Mouse (Mus musculus): ENCODE data around the gene Wbp1l. TPM values are rescaled to one million over a fixed set of nuclear protein-coding genes. Genes with fewer than 3 reads are reported as not detected.

Wbp1l gene
- 30.1 and 34.4 TPM in 2 replicates for polyA plus RNA-seq (2014; fragmentation: Nextera tagmentation; extraction: Ambion mirVana)

DNA sequence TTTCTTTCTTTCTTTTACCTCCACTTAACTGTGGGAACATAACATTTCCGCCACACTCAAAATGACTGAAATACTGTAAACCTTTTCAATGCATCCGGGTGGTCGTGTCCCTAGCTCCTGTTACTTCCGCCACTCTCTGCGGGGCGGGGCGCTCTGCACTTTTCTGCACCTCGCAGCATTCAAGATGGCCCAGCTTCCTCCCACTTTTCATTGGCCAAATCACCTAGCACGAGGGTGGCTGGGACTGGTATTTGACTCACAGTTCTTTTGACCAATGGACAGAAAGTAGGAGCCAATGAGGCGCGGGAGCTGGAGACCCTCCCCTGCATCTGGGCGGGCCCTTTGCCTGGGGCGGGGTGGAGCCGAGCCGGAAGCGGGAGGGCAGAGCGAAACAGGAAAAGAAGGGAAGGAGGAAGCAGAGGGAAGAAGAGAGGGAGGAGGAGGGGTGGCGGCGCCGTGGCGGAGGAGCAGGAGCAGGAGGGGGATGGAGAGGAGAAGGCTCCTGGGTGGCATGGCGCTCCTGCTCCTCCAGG is at the start of gene Wbp1l:
Gene Wbp1l, plus strand, starts transcription at position 365 of the 533 bp plus-strand sequence.
- Histone ChIP-seq H3K9ac (replicated peaks; ENCODE audit: low read length) (peak within 1 kb of the TSS; percentile 85), H3K4me1 (ENCODE audit: control insufficient read depth, insufficient read depth, low read length) (no peaks in the 10 kb centered on the region), H3K4me3 (ENCODE audit: low read depth, low read length) (peak within 1 kb of the TSS; percentile 87), H3K27ac (replicated peaks; ENCODE audit: low read depth, low read length) (0 out of 2 replicates have a peak within 1 kb of the TSS, but pooled peaks have one; percentile 32), H3K36me3 (replicated peaks; ENCODE audit: control insufficient read depth, insufficient read depth, low read depth, low read length) (no peaks in the 10 kb centered on the region), H3K27me3 (ENCODE audit: control insufficient read depth, insufficient read depth, low read length) (no peaks in the 10 kb centered on the region), H3K9me3 (replicated peaks; ENCODE audit: control insufficient read depth, low read length) (no peaks in the 10 kb centered on the region), H3K4me2 (ENCODE audit: low read depth, low read length) (peak within 1 kb of the TSS; percentile 82)
- peak; percentile 99 for DNase-seq (ENCODE audit: low spot score)
- peak; percentile 99 for ATAC-seq (replicated peaks; ENCODE audit: insufficient number of reproducible peaks, low FRiP score, low TSS enrichment, low read depth)
- under 1% methylated on average over 22 of the region's 22 CpGs for WGBS

DNA sequence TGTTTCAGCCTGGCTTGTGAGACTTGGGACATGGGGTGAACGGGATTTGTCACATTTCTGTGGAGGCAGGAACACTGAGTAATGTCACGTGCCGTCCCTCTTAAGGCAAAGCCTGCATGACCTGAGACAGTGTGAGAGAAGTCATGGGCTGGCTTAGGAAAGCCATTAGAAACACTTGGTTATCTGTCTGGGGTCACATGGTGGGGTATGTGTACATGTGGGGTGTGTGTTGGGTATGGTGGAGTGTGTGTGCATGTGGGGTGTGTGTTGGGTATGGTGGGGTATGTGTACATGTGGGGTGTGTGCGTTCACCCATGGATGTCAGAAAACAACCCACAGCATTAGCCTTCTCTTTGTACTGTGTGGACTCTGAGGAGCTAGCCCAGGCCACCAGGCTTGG is 48.5 kb upstream of the Wbp1l start:
- Histone ChIP-seq H3K9me3 (replicated peaks; ENCODE audit: control insufficient read depth, low read length) (no peaks in the 10 kb centered on the region), H3K4me1 (ENCODE audit: control insufficient read depth, insufficient read depth, low read length) (no peaks in the 10 kb centered on the region), H3K9ac (replicated peaks; ENCODE audit: low read length) (no peak overlapping the region), H3K4me3 (ENCODE audit: low read depth, low read length) (no peak overlapping the region), H3K4me2 (ENCODE audit: low read depth, low read length) (no peak overlapping the region), H3K36me3 (replicated peaks; ENCODE audit: control insufficient read depth, insufficient read depth, low read depth, low read length) (peaks cover 16% of the 10 kb centered on the region), H3K27ac (replicated peaks; ENCODE audit: low read depth, low read length) (no peak overlapping the region), H3K27me3 (ENCODE audit: control insufficient read depth, insufficient read depth, low read length) (no peaks in the 10 kb centered on the region)
- ATAC-seq (replicated peaks; ENCODE audit: insufficient number of reproducible peaks, low FRiP score, low TSS enrichment, low read depth) (no peak), DNase-seq (ENCODE audit: low spot score) (no peak)
- 94% methylated on average over 4 of the region's 4 CpGs for WGBS

DNA sequence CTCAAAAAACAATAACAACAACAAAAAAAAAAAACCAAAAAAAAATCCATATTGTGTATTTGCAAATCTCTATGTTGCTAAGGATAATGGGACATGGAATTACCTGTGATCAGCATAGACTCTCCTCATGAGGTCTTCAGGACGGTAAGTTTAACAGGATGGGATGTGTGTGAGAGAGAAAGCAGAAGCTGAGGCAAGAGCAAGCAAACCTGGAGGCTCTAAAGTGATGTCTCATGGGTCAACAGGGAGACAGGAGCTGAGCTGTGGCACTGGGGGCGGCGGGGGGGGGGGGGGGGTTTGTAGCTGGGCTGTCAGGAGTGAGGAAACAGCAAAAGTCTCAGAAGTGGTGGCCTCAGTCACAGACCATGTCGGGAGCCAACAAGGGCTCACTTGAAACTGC is 46.4 kb upstream of the Wbp1l start:
- H3K36me3 ChIP-seq (replicated peaks; ENCODE audit: control insufficient read depth, insufficient read depth, low read depth, low read length): peaks cover 16% of the 10 kb centered on the region
- no peaks in the 10 kb centered on the region for H3K9me3 ChIP-seq (replicated peaks; ENCODE audit: control insufficient read depth, low read length)
- no peak overlapping the region for H3K9ac ChIP-seq (replicated peaks; ENCODE audit: low read length)
- no peaks in the 10 kb centered on the region for H3K4me1 ChIP-seq (ENCODE audit: control insufficient read depth, insufficient read depth, low read length)
- H3K27ac ChIP-seq (replicated peaks; ENCODE audit: low read depth, low read length): no peak overlapping the region
- no peaks in the 10 kb centered on the region for H3K27me3 ChIP-seq (ENCODE audit: control insufficient read depth, insufficient read depth, low read length)
- no peak overlapping the region for H3K4me3 ChIP-seq (ENCODE audit: low read depth, low read length)
- DNase-seq (ENCODE audit: low spot score) (no peak), ATAC-seq (replicated peaks; ENCODE audit: insufficient number of reproducible peaks, low FRiP score, low TSS enrichment, low read depth) (no peak)
- no peak overlapping the region for H3K4me2 ChIP-seq (ENCODE audit: low read depth, low read length)
- 87% methylated on average over 3 of the region's 4 CpGs for WGBS

DNA sequence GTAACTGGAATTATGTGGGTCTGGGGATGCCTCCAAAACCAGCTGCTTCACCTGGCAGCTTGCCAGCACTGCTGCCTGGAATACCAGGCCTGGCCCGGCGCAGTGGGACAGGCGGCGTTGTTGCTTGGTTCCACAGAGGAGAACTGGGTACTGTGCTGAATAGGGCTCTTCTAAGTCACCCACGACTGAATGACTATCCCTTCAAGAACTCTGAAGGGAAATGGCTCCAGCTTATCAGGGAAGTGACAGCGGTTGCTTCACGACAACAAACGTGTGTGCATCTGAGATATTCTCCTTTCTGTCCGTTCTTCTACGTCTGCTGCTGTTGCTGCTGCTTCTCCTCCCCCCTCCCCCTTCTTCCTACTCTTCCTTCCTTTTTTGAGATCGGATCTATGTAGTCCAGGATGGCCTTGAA is 45.3 kb upstream of the Wbp1l start:
- Histone ChIP-seq H3K4me3 (ENCODE audit: low read depth, low read length) (no peak overlapping the region), H3K4me1 (ENCODE audit: control insufficient read depth, insufficient read depth, low read length) (no peaks in the 10 kb centered on the region), H3K9me3 (replicated peaks; ENCODE audit: control insufficient read depth, low read length) (no peaks in the 10 kb centered on the region), H3K27me3 (ENCODE audit: control insufficient read depth, insufficient read depth, low read length) (no peaks in the 10 kb centered on the region), H3K27ac (replicated peaks; ENCODE audit: low read depth, low read length) (no peak overlapping the region), H3K4me2 (ENCODE audit: low read depth, low read length) (no peak overlapping the region), H3K36me3 (replicated peaks; ENCODE audit: control insufficient read depth, insufficient read depth, low read depth, low read length) (peaks cover 16% of the 10 kb centered on the region), H3K9ac (replicated peaks; ENCODE audit: low read length) (no peak overlapping the region)
- DNase-seq (ENCODE audit: low spot score) (no peak), ATAC-seq (replicated peaks; ENCODE audit: insufficient number of reproducible peaks, low FRiP score, low TSS enrichment, low read depth) (no peak)
- WGBS: 87% methylated on average over 11 of the region's 11 CpGs

DNA sequence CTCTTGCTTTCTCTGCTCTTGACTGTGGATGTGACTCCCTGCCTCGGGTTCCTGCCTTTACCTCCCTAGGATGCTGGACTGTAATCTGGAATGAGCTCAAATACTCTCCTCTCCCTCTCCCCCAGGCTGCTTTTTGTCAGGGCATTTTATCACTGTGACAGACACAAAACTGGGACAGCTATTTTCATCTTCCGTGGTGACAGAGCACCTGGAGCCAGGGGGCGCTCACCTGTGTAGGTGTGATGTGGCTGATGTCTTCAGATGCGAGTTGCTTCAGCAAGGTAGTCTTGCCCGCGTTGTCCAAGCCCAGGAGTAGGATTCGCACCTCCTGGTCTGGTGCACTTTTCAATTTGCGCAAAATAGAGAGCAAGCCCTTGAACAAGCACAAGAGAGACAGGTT is 40.9 kb upstream of the Wbp1l start:
- H3K4me2 ChIP-seq (ENCODE audit: low read depth, low read length): no peak overlapping the region
- H3K4me1 ChIP-seq (ENCODE audit: control insufficient read depth, insufficient read depth, low read length): no peaks in the 10 kb centered on the region
- H3K9me3 ChIP-seq (replicated peaks; ENCODE audit: control insufficient read depth, low read length): no peaks in the 10 kb centered on the region
- H3K4me3 ChIP-seq (ENCODE audit: low read depth, low read length): no peak overlapping the region
- no peaks in the 10 kb centered on the region for H3K27me3 ChIP-seq (ENCODE audit: control insufficient read depth, insufficient read depth, low read length)
- WGBS: 76% methylated on average over 8 of the region's 8 CpGs
- no peak overlapping the region for H3K27ac ChIP-seq (replicated peaks; ENCODE audit: low read depth, low read length)
- ATAC-seq (replicated peaks; ENCODE audit: insufficient number of reproducible peaks, low FRiP score, low TSS enrichment, low read depth) (no peak), DNase-seq (ENCODE audit: low spot score) (no peak)
- H3K36me3 ChIP-seq (replicated peaks; ENCODE audit: control insufficient read depth, insufficient read depth, low read depth, low read length): no peaks in the 10 kb centered on the region; the same call in 1 of the 2 replicates
- no peak overlapping the region for H3K9ac ChIP-seq (replicated peaks; ENCODE audit: low read length)

DNA sequence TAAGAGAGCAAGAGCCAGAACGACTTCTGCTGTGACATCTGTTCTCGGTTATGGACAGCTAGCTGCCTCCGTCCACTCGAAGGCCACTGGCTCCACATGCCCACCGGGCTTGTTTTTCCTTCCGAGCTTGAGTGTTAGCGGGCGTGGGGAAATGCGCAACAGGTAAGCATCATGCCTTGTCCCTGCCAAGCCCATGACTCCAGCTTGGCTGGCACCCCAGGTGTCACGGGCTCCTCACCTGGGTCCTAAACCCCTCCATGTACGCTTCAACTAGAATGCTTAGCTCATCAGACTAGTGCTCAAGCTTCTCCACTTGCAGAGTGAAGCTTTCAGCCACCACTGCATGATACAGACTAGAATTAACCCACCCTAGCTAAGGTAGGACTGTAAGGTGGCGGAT is 40.3 kb upstream of the Wbp1l start:
- no peaks in the 10 kb centered on the region for H3K27me3 ChIP-seq (ENCODE audit: control insufficient read depth, insufficient read depth, low read length)
- DNase-seq (ENCODE audit: low spot score) (no peak), ATAC-seq (replicated peaks; ENCODE audit: insufficient number of reproducible peaks, low FRiP score, low TSS enrichment, low read depth) (no peak)
- H3K4me2 ChIP-seq (ENCODE audit: low read depth, low read length): no peak overlapping the region
- no peak overlapping the region for H3K27ac ChIP-seq (replicated peaks; ENCODE audit: low read depth, low read length)
- H3K9me3 ChIP-seq (replicated peaks; ENCODE audit: control insufficient read depth, low read length): no peaks in the 10 kb centered on the region
- H3K36me3 ChIP-seq (replicated peaks; ENCODE audit: control insufficient read depth, insufficient read depth, low read depth, low read length): no peaks in the 10 kb centered on the region; the same call in 1 of the 2 replicates
- H3K4me1 ChIP-seq (ENCODE audit: control insufficient read depth, insufficient read depth, low read length): no peaks in the 10 kb centered on the region
- no peak overlapping the region for H3K9ac ChIP-seq (replicated peaks; ENCODE audit: low read length)
- H3K4me3 ChIP-seq (ENCODE audit: low read depth, low read length): no peak overlapping the region
- WGBS: 48% methylated on average over 12 of the region's 12 CpGs

DNA sequence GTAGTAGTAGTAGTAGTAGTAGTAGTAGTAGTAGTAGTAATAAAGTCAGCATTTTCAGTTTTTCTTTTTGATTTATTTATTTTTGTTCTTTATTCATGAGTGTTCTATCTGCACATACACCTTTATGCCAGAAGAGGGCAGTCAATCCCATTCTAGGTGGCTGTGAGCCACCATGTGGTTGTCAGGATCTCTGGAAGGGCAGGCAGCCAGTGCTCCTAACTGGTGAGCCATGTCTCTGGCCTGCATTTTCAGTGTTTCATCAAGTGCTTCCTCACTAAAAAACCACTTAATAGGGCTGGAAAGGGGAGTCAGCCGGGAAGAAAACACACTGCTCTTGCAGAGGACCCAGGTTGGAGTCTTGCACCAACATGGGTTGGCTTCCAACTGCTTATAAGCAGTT is 36.8 kb upstream of the Wbp1l start:
- Histone ChIP-seq H3K27ac (replicated peaks; ENCODE audit: low read depth, low read length) (no peak overlapping the region), H3K4me3 (ENCODE audit: low read depth, low read length) (no peak overlapping the region), H3K4me1 (ENCODE audit: control insufficient read depth, insufficient read depth, low read length) (no peaks in the 10 kb centered on the region), H3K27me3 (ENCODE audit: control insufficient read depth, insufficient read depth, low read length) (no peaks in the 10 kb centered on the region), H3K36me3 (replicated peaks; ENCODE audit: control insufficient read depth, insufficient read depth, low read depth, low read length) (no peaks in the 10 kb centered on the region; the same call in 1 of the 2 replicates), H3K9me3 (replicated peaks; ENCODE audit: control insufficient read depth, low read length) (no peaks in the 10 kb centered on the region), H3K9ac (replicated peaks; ENCODE audit: low read length) (no peak overlapping the region), H3K4me2 (ENCODE audit: low read depth, low read length) (no peak overlapping the region)
- WGBS: 11% methylated on average over 1 of the region's 1 CpGs
- ATAC-seq (replicated peaks; ENCODE audit: insufficient number of reproducible peaks, low FRiP score, low TSS enrichment, low read depth): no peak
- peak; percentile 66 for DNase-seq (ENCODE audit: low spot score)

DNA sequence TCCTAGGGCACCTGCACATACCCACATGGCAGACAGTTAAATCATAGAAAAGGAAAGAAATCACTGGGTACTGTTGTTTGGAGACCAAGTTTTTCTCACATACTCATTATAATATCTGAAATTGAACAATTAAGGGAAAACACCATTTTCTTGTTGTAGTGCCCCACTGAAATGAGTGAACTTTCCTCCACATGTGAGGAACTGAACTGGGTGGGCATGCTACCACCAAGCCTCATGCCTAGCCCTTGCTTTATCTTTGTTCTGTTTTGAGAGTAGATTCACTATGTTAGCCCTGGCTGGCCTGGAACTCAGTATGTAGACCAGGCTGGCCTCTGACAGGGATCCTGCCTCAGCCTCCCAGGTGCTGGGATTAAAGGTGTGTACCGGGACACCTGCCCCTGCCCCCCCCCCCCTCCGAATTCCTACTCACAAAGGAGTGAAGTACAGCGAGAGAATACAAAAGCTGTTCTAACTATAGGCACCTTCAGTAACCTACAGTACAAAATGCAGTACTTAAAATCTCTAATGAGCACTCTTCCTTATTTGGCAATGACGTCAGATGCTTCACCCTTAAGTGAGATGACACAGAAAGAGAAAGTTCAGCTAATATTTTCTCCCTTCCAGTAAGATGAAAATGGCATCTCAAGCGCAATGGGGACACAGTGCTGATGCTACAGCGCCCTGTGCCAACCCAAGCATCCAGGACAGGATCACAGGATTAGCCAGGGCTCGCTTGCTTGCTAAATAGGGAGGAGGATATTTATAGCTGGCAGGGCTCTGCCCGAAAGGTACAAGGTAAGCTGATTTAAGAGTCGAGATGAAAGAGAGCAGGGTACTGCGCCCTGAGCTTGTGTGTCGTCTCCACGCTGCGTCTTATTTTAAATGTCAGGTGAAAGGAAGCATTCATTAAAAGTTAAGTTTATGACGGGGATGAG is 36.0 kb upstream of the Wbp1l start:
- Histone ChIP-seq H3K4me3 (ENCODE audit: low read depth, low read length) (no peak overlapping the region), H3K9me3 (replicated peaks; ENCODE audit: control insufficient read depth, low read length) (no peaks in the 10 kb centered on the region), H3K4me1 (ENCODE audit: control insufficient read depth, insufficient read depth, low read length) (no peaks in the 10 kb centered on the region), H3K36me3 (replicated peaks; ENCODE audit: control insufficient read depth, insufficient read depth, low read depth, low read length) (no peaks in the 10 kb centered on the region; the same call in 1 of the 2 replicates), H3K9ac (replicated peaks; ENCODE audit: low read length) (no peak overlapping the region), H3K27me3 (ENCODE audit: control insufficient read depth, insufficient read depth, low read length) (no peaks in the 10 kb centered on the region), H3K27ac (replicated peaks; ENCODE audit: low read depth, low read length) (no peak overlapping the region), H3K4me2 (ENCODE audit: low read depth, low read length) (no peak overlapping the region)
- 91% methylated on average over 14 of the region's 14 CpGs for WGBS
- no peak for DNase-seq (ENCODE audit: low spot score)
- ATAC-seq (replicated peaks; ENCODE audit: insufficient number of reproducible peaks, low FRiP score, low TSS enrichment, low read depth): no peak
